Mouse (Mus musculus) thymus, adult 2 months (tissue): ENCODE measurements around the gene St3gal2. TPM values are rescaled to one million over a fixed set of nuclear protein-coding genes. Genes with fewer than 3 reads are reported as not detected.
"Not testable (repeated sequence)": the region's sequence is repeated elsewhere in the genome, so short reads cannot be mapped to it uniquely, and the experiment has no call there.

Source experiments
- DNase-seq: peaks from one replicate; pipeline ENCODE4 v3.0.0; 2021
- H3K27ac ChIP-seq: fragments of 200-500 bp; 2 replicates; pipeline ENCODE4 v1.5.1; 2012; ENCODE audit warnings: low read length, control low read depth; ENCODE audit not compliant: control insufficient read depth, insufficient read depth
- H3K27me3 ChIP-seq: fragments of 200-500 bp; 2 replicates; pipeline ENCODE4 v1.6.1; 2012; ENCODE audit warnings: mild to moderate bottlenecking, low read length, moderate library complexity, mixed read lengths; ENCODE audit not compliant: control insufficient read depth, insufficient read depth
- H3K36me3 ChIP-seq: fragments of 200-500 bp; 2 replicates; pipeline ENCODE4 v1.6.1; 2012; ENCODE audit warnings: mild to moderate bottlenecking, low read length, moderate library complexity; ENCODE audit not compliant: control insufficient read depth, insufficient read depth
- H3K4me1 ChIP-seq: fragments of 200-500 bp; replicated peaks from 2 replicates; pipeline ENCODE4 v1.6.1; 2012; ENCODE audit warnings: low read length; ENCODE audit not compliant: control insufficient read depth, insufficient read depth
- H3K4me3 ChIP-seq: fragments of 200-500 bp; 2 replicates; pipeline ENCODE4 v1.5.1; 2012; ENCODE audit warnings: mild to moderate bottlenecking, low read length, control low read depth, moderate library complexity; ENCODE audit not compliant: control insufficient read depth, insufficient read depth
- CTCF ChIP-seq: fragments of 200-500 bp; IDR thresholded peaks from 2 replicates; pipeline ENCODE4 v1.5.1; 2012; ENCODE audit warnings: mild to moderate bottlenecking, control low read depth, low read length, moderate library complexity, borderline replicate concordance; ENCODE audit not compliant: control insufficient read depth, poor library complexity, insufficient read depth; ENCODE audit errors: extremely low read depth
- POLR2A ChIP-seq: fragments of 200-500 bp; IDR thresholded peaks from 2 replicates; pipeline ENCODE4 v1.6.1; 2012; ENCODE audit warnings: mild to moderate bottlenecking, low read length, control low read depth, moderate library complexity; ENCODE audit not compliant: control insufficient read depth, poor library complexity, insufficient read depth; ENCODE audit errors: extremely low read depth
- WGBS: fragments of 180-500 bp; shearing (Covaris S2); methylation state at CpG from one replicate; pipeline ENCODE4 v1.1.7; 2018; 5-methylcytosine and 5-hydroxymethylcytosine counted together
- polyA plus RNA-seq: library from polyadenylated mRNA; depleted of rRNA; stranded (reverse); fragments of >200 nt; gene quantifications from 2 replicates; pipeline ENCODE4 v1.2.3, GENCODE M21; 2012; rRNA removed

St3gal2 gene
- polyA plus RNA-seq, 1 experiment = 22.1 TPM

DNA sequence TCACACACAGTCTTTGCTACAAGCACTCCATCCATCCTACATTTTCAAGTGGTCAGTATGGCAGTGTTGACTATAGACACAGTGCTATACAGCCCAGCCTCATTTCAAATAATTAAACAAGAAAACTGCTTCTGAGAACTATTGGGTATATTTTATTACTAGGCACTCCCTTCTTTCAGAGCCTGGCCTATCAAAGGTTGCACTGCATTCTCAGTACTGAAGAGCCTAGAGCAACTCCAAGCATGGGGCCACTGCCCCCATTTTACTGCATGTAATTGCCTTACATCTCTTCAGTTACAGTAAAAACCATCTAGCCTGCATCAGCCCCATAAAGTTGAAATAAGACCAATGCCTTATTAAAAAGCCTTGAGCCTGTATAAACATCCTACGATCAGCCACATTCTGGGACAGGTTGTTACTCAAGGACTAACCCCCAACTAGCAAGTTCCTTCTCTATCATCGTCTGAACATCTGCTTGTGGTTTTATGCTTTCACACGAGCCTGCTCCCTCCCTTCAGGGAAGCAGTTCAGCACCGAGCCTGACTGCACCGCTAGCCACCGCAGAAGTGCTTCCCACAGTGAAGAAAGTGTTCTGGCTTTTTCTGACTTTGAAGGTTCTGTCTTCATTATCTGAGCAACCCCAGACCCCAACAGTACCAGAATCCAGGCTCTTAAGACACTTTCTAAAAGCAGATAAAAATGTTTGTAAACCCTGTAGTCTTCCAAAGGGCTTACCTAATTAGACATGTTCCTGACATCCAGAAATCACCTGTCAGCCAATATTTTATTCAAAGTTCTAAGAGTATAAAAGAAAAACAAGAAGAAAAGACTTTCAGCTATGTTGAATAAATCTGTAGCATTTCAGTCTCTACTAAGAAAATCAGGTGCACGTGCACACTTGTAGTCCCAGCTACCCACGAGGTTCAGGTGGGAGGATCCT lies 68.4 kb downstream of the St3gal2 start:
- DNase-seq = peak; percentile 60
- Histone ChIP-seq H3K36me3 (peaks cover 75% of the 10 kb centered on the region), H3K27ac (peak overlapping the region; percentile 58; the same call in 1 of the 2 replicates), H3K27me3 (no peaks in the 10 kb centered on the region), H3K4me3 (no peak overlapping the region), H3K4me1 (peaks cover 14% of the 10 kb centered on the region)
- TF ChIP-seq POLR2A (no peak), CTCF (no peak)
- 8% methylated on average over 8 of the region's 8 CpGs for WGBS

DNA sequence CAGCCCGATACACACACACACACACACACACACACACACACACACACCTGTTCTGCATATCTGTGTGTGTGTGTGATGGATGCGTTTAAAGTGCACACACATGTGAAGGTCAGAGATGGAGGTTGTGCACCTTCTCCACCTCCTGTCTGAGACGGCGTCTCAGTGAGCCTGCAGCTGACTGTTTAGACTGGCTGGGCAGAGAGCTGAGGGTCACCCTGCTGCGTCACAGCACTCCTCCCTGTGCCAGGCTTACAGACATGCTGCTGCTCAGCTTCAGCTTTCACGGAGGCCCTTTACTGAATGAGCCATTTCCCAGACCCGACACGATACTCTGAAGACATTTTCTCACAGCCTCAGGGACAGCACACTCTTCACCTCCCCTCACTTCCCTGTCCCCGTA lies 70.3 kb downstream of the St3gal2 start:
- peaks cover 55% of the 10 kb centered on the region for H3K36me3 ChIP-seq
- 88% methylated on average over 9 of the region's 9 CpGs for WGBS
- peaks cover 14% of the 10 kb centered on the region for H3K4me1 ChIP-seq
- TF ChIP-seq CTCF (no peak), POLR2A (no peak)
- DNase-seq = no peak
- no peak overlapping the region for H3K4me3 ChIP-seq
- no peaks in the 10 kb centered on the region for H3K27me3 ChIP-seq
- no peak overlapping the region for H3K27ac ChIP-seq

DNA sequence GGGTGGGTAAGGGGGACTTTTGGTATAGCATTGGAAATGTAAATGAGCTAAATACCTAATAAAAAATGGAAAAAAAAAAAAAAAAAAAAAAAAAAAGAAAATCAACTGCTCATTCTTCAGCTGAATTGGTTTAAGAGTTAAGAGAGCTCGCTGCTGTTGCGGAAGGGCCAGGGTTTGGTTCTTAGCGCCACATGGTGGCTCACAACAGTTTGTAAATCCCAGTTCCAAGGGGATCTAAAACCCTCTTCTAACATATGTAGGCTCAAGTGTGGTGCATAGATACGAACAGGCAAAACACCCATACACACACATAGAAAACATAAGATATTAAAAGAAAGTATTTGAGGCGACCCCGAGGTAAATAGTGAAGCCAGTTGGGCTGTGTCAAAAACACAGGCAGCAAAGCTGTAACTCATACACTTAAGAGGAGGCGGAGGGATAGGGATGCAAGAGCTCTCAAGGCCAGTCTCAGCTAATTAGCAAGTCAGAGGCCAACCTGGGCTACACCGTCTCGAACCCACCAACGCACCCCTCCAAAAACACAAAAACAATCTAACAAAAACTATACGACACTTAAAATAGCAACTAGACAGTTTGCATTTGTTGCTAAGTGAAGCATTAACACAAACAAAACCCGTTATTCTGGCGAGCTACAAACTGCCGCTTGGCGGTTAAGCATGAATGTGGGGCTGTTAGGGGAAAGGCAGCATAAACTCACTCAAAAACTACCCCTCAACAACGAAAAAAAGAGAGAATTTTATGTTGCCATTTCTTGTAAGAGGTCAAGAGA lies 77.1 kb downstream of the St3gal2 start:
- no peak for TF ChIP-seq POLR2A
- TF ChIP-seq CTCF = no peak
- WGBS = 38% methylated on average over 16 of the region's 16 CpGs

DNA sequence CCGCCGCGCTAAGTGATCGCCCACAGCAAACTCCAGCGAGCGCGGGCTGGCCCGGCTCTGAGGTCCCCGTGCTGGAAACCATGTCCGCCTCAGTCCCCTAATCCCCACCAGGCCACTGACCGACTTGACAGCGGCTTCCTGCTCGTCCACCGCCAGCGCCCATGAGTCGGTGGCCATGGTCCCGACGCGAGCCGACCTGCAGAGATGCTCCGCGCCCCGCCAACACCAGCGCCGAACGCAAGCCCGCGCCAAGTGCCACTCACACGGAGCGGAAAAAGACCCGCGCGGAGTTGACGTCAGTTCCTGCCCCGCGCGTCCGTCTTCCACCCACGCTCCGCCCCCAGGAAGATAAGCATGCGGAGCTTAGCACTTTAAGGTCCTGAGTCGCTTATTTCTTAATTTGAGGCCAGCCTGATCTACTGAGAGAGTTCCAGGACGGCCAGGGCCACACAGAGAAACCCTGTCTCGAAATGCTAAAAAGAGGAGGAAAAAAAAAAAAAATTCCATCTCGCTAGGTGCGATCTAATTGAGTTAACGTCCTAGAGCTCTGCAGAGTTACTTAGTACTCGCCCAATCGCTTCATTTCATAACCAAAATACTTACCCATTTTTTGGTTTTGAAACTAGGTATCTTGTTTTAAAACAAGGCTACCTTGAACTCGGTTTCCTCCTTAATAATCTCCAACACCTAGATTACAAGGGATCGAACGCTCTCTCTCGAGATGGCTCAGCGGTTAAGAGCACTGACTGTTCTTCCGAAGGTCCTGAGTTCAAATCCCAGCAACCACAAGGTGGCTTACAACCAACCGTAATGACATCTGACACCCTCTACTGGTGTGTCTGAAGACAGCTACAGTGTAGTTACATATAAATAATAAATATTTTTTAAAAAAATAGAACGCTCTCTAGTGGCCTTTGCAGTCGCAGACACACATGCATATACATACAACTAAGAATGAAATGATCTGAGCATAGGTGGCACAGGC lies 78.1 kb downstream of the St3gal2 start, which contains the start of gene Ddx19a:
TSS of gene Ddx19a (minus strand) at position 254 of the 985 bp plus-strand sequence.
- peak within 1 kb of the TSS; percentile 72 for H3K27ac ChIP-seq
- no peaks in the 10 kb centered on the region for H3K27me3 ChIP-seq
- DNase-seq = peak; percentile 86
- H3K4me3 ChIP-seq = peak within 1 kb of the TSS; percentile 99
- no peaks in the 10 kb centered on the region for H3K36me3 ChIP-seq
- 3% methylated on average over 58 of the region's 58 CpGs for WGBS
- H3K4me1 ChIP-seq = peaks cover 6% of the 10 kb centered on the region
- TF ChIP-seq POLR2A (peak; percentile 71; the same call in 1 of the 2 replicates), CTCF (no peak)

More for the DNA sequence above, 77.1 kb downstream of the St3gal2 start:
- no peak for DNase-seq
- Histone ChIP-seq H3K4me3 (peak overlapping the region; percentile 99), H3K4me1 (peaks cover 6% of the 10 kb centered on the region), H3K27me3 (no peaks in the 10 kb centered on the region), H3K36me3 (peaks cover 9% of the 10 kb centered on the region), H3K27ac (peak overlapping the region; percentile 53)

DNA sequence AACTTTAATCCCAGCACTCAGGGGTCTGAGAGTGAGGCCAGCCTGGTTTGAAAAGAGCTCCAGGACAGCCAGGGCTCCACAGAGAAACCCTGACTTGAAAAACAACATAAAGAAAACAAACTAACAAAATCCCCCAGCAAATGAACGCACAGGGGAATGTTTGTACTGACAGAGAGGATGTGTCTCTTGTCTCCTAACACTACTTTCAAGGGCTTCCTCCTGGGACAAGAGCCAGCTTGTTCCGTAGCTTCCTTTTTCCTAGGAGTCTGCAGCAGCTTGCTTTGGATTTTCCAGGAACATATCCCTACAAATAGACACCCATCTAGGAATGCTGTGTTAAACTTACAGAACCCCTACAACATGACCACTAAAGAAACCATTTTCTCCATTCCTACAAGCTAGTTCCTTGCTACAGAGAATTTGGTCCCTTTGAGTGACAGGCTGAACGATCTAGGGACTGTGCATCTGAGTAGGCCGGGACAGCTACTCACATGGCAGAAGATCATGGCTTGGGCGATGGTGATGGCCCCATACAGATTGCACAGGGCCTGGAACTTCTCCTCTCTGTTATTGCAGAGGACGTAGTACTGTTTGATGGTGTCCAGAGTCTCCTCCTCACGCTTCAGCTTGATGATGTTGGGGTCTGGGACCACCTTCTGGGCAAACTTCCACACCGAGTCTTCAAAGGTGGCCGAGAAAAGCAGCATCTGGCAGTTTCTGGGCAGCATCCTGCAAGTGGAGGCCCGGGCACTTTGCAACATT lies 90.7 kb downstream of the St3gal2 start:
- 98% methylated on average over 9 of the region's 10 CpGs for WGBS
- not testable (repeated sequence) for H3K4me3 ChIP-seq, H3K27me3 ChIP-seq, DNase-seq, H3K4me1 ChIP-seq, H3K27ac ChIP-seq
- H3K36me3 ChIP-seq = peaks cover 25% of the 10 kb centered on the region

Other genes starting within 250 kb of the St3gal2 start
- gene Mtss1l, start 198.4 kb upstream of the St3gal2 start, polyA plus RNA-seq = 38.7 and 43.6 TPM in 2 replicates
- 23.2 and 29.3 TPM in 2 replicates for gene Il34, start 114.0 kb upstream of the St3gal2 start, polyA plus RNA-seq
- gene Cog4, start 73.3 kb upstream of the St3gal2 start, polyA plus RNA-seq = 34.0 and 38.3 TPM in 2 replicates
- 78.5 and 82.0 TPM in 2 replicates for gene Sf3b3, start 73.1 kb upstream of the St3gal2 start, polyA plus RNA-seq
- 22.1 and 22.4 TPM in 2 replicates for gene Fuk, start 17.4 kb upstream of the St3gal2 start, polyA plus RNA-seq
- gene Ddx19a, start 77.9 kb downstream of the St3gal2 start, polyA plus RNA-seq = 48.4 and 51.2 TPM in 2 replicates
- 7.1 and 7.4 TPM in 2 replicates for gene Ddx19b, start 111.8 kb downstream of the St3gal2 start, polyA plus RNA-seq
- 27.4 and 29.5 TPM in 2 replicates for gene Aars, start 113.2 kb downstream of the St3gal2 start, polyA plus RNA-seq
- 38.7 and 68.8 TPM in 2 replicates for gene Exosc6, start 136.4 kb downstream of the St3gal2 start, polyA plus RNA-seq
- 0.04 and 0.11 TPM in 2 replicates for gene Clec18a, start 172.5 kb downstream of the St3gal2 start, polyA plus RNA-seq
- 19.8 and 24.3 TPM in 2 replicates for gene Pdpr, start 174.7 kb downstream of the St3gal2 start, polyA plus RNA-seq